Mouse (Mus musculus) hindlimb bud, embryonic 11.5 days (tissue): ENCODE measurements at regions not wholly inside any gene's neighbourhood (a gene's known extent, or its start where the extent isn't known, plus 50 kb on each side); places are given as distances from the start of the nearest gene placed in this dataset.

ENCODE experiments used
- DNase-seq: peaks from one replicate; pipeline ENCODE4 v3.0.0-alpha.2; 2012; ENCODE audit warnings: low read depth, low spot score; ENCODE audit errors: extremely low spot score

DNA sequence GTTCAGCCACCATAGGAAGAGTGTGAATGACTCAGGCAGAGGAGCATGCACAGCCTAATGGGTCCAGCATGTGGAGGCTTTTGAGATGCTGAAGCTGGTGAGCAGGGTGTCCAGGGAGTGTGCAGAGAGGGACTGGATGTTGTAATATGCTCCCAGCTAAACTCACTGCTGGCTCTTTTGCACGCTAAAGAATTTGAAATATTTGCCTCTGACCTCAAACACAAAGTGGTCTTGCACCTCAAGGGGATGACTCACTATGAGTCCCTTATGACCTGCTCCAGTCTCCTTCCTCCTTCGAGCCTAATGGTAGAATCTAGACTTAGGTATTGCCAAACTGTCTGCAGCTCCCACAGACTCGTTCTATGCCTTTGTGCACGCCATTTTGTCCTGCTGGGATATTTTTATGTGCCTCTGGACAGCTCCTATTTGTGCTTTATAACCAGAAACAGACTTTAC, 55.0 kb upstream of the Slit3 start:
- no peak for DNase-seq

DNA sequence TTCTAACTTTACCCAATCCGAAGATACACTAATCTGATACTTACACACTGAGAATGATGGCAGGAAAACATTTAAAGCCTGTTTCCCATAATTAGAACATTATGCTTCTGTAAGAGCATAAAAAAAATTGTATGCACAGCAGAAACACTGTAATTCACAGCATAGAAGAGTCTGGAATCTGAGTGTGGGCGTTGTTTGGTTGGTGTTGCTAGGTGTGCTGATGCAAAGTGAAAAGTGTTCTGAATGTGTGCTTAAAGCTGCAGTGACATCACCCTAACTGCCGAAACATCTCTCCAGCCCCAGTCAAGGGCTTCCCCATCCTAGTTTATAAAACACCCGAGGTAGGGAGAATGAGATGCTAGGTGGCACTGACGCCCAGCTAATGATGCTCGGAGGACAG, 63.2 kb upstream of the Slit3 start:
- no peak for DNase-seq

DNA sequence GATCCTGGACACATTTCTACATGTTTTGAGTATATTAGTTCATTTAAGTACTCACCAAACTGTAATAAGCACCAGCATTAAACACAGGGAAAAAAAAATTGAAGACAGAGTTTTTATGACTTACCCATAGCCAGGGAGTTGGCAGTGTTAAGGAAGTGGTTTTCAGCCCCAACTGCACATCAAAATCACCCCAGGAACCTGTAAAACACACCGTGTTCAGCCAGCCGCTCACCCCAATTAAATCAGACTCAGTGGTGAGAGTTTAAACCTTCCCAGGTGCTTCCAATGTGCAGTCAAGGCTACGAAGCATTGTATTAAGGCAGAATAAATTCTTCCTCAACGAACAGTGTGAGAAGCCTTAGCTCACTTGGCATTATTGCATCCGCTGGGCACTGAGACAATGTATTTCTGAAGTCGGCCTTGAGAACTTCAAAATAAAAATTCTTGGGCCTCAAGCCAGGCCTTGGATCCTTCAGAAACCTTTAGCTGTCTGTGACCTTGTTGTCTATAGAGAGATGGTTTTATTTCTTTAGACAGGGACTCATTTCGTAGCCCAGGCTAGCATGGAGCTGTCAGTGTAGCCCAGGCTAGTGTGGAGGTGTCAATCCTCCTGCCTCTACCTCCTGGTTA, 65.4 kb upstream of the Slit3 start:
- no peak for DNase-seq

DNA sequence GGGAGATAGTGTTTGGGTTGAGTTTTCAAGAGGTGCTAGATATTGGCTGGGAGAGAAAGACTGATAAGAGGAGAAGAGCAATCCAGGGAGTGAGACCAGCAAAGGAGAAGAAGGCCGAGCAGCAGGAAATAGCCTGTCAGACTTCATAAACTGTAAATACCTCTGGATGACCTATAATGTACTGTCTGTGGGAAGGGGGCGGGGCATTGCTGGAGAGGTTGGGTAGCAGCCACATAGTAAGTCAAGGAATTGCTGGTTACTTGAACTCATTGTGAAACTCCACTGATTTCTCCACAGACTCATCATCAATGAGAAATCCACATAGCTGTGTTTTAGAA, 67.4 kb upstream of the Slit3 start:
- no peak for DNase-seq

DNA sequence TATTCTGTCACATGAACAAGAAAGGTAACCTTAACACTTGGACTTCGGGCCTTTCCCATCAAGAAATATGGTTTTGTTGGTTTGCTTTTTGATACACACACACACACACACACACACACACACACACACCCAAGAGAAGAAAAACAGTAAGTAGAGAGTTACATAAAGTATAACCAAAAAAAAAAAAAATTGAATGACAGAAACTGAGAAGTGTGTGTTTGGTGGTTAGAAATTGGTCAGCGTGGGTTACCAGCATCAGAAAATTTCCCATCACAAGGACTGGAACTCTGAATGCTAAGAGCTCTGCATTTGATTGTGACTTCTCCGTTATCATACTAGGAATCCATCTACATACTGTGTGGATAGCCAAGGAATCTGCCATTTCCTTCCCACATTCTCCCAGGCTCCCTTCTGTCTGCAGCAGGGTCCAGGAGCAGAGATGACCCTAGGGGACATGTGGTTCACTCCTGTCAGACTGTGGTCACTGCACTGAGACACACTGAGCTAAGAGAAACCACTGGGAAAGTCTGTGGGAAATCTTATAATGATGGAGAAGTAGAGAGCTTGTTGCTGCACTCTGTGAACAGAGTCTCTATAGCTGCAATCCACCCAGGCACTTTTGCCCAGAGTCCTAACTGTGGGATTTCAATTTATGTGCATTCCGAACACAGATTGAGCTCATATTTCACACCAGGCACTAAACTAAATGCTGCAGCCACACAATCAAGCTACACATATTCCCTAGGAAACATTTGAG, 68.0 kb upstream of the Slit3 start:
- DNase-seq, result no peak

DNA sequence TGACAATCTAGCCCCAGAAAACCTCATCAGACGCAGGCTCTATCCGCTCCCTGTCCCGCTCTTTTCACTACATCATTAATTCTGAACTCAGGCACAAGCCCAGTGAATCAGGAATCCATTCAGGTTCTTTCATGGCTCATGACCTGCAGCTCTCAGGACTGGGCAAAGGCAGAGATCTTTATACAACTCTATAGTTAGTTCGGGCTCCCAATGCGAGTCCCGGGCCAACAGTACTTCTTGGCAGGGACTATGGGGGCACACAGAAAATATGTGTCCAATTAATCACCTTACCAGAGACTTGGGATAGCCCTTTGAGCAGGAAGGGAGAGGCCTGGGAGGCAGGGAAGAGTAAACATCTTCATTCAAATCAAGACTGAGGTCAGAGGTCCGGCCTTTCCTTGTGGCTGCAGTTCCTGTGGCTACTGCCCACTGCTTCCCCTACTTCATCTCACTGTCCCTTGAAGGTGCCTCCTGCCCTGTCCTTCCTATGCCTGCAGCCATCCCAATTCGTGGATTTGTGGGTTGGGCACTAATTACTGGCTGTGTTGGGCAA, 71.3 kb upstream of the Slit3 start:
- no peak for DNase-seq

DNA sequence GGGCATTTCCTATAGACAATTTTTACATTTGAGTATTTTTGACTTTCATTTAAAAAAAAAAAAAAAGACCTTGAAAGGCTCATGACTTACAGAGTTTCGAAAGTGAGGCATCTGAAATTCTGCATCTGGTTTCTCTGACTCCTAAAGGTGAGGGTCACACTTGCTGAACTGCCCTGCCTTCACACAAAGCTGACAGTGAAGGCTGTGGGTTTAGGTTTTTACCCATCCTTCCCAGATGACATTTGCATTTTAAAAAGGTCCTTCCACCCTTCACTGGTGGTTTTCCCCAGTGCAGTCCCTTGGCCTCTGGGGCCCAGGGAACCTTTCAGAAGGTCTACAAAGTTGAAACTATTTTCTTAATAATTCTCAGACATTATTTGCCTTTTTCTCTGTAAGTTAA, 76.4 kb upstream of the Slit3 start:
- DNase-seq, result no peak

DNA sequence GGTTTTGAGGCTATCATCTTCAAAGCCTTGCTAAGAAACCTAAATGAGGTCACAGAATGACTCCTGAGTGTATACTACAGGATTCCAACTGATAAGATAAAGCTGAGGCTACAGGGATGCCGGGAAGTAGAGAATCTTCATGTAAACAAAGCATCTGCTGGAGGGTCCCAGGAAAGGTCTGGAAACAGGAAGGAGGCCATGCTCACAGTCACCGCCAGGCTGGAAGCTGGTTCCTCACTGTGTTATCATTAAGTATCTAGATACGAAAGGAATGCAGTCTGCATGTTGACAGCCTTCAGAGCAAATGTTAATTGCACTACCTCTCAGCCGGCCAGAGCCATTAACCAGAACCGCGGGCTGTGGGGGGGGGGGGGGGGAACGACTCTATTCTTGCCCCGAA, 96.6 kb upstream of the Slit3 start:
- no peak for DNase-seq

DNA sequence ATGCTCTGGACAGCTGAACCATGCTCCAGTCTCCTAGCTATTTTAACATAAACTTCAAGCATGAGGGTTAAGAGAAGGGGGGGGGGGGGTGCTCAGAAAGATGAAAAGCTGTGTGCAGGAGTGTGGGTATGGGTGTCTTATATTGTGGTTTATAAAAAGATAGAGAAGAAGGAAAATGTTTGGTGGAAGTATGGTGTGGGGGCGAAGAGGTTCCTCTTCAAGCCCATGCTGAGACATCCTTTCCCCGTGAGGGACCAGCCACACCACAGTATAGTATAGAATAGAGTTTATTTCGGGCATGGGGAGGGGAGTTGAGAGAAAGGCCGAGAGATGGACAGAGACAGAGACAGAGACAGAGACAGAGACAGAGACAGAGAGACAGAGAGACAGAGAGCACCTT, 97.2 kb upstream of the Slit3 start:
- DNase-seq, result no peak

DNA sequence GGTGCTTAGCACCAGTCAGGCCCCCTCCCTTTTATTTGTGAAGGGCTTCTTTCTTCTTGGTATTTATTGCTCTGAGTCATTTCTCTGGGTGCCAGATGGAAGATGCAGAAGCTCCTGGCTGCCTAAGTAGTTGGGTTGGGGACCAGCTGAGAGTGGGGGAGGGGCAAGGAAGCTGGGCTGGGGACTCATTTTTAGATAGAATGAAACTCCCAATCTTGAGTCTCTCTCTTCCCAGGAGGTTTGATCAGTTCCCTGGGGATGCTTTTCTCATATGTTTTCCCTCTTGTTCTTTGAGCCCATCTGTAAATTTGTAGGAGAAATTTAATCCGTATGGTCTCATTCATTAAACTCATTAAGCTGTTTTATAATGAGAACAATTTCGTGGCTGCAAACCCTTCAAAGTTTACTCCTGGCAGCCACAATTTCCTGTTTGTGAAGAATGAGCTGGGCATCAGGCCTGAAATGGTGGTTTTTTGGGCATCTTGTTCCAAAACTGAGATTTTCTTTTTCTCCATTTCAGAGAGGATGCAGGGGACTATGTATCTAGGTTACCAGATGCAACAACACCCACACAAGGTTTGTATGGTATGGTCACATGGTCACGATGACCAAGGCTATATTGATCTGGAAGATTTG, 98.9 kb upstream of the Slit3 start:
- DNase-seq, result no peak

DNA sequence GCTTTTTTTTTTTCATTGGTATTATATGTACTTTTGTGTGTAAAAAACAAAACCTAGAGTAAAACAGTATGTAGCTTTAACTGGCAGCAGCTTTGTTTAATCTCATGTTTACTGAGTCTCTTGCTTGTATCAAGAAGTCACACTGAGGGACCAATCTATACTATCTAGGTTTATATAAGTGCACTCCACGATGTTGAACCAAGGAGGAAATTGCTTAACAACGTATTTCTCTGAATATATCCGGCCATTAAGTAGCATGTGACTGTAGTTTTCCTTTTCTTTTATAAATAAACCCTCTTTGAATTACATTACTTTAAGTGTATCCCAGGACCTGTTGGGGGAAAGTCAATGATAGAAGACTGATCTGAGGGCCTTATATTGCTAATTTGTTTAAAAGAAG, 104.0 kb upstream of the Slit3 start:
- DNase-seq, result no peak

DNA sequence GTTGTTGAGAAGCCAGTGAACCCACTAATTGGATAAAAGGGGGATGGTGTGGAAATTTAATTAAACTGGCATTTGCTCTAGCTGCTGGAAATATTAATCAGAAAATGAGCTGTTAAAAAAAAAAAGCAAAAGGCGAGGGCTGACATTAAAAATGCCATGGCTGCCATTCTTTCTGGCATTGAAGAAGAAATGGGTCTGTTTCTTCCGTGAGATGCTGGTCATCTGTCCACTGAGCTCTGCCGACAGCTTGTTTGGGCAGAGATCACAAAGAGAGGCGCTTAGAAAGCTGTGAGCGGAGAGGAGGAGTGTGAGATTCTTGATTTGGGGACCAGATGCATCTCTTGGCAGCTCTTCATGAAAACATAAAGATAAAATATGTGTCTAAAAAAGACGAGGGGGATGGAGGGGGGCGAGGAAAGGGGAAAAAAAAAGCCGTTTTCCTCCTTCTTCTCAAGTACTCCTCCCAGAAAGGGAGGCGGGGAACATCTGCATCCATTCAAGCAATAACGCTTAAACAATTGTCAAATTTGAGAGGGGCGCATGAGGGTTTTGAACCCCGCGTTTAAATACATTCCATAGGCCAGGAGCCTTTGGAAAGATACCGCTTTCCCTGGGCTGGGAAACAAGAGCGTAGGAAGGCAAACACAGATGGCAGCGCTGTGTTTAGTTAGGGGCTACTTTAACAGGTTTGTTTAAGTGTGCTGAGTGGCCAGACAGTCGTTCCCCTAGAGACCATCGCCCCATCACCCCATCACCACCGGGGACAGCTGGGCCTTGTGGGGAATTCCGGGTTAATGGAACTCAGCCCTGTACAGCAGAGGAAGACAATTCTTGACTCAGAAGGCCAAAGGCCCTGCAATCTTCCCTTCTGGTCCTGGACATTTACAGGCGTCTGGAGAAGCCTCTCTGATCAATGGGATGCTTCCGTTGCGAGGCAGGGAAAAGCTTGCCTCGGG, 109.2 kb upstream of the Slit3 start:
- DNase-seq, result no peak

DNA sequence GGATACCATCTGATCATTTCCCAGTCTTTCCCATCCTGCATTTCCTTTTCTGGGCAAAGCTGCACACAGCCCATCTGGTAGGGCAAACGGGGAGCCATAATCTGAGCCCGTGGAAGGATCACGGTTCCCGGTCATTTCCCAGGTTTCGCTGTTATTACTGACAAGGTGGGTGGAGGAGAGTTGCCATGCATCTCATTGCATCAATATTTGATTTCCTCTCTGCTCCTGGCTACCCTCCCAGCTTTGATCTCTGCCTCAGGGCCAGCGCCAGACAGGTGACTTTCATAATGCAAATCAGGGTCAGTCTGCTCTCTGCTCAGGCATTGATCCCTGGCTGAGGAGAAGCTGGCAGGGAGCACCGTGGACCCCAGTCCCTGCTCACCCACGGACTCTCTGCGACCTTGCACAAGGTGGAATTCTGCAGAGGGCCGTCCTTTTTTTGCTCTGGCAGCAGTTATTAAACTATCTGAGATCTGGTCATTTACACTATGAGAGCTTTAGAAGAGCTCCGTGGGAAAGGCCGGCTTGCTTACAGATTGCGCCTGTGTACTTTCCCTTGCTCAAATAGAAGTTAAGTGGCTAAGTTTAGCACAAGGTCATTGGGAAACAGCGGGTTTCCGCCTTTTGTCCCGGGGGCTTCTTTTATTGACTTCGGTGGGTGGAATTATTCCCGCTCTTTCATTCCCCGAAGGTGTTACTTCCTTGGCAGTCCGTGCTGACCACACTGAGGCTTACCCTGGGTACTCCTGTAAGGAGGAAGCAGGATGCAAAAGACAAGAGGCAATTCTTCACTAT, 114.1 kb upstream of the Slit3 start:
- DNase-seq, result no peak

DNA sequence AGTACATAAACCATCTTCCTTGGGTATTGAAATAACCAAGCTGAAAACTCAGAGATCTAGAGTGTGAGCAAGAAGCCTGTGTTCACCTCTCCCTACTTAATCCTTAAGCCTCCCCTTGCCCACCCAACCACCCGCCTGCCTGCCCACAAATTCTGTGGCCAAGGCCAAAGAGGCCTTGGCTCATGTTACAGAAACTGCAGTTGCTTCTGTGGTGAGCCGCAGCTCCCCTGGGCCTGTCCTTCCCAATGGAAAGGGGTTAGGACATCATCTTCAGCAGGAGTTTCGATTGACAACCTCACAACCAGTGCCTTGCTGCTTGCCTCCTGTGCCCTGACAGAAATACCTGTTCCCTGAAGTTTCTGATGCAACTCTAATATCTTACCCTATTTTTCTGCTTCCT, 115.9 kb upstream of the Slit3 start:
- DNase-seq, result no peak

DNA sequence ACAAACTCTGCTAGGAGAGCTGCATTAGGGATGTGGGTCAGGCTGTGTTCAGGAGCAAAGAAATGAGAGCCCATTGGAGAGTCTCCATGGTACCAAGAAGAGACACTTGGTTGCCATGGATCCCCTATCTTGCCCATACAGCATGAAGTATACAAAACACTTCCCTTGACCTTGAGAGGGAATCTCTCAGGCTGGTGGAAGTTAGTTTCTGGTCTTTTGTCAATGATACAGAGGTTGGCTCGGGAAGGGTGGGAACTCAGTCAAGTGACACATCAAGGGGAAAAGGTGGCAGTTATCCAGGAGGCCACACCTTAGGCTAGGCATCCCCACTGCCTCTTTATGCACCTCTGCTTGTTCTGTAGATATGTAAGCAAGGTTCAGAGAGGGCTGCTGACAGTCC, 116.6 kb upstream of the Slit3 start:
- DNase-seq, result no peak

DNA sequence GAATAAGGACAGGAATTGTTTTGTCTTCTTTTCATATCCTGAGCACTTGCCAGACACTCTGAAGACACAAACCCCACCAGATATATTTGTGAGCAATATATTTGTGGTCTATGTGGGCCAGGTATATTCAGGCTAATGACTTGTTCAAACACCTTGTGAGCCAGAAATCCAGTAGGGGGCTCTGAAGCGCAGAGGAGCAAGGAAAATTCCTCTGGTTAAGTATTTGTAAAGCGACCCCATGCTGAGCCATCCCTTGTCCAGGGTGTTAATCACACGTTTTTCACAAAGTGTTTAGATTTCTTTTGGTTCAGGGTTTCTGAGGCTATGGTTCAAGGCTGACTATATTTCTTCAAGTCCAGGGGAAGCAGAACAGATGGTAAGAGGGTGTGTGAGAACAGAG, 117.1 kb upstream of the Slit3 start:
- no peak for DNase-seq

DNA sequence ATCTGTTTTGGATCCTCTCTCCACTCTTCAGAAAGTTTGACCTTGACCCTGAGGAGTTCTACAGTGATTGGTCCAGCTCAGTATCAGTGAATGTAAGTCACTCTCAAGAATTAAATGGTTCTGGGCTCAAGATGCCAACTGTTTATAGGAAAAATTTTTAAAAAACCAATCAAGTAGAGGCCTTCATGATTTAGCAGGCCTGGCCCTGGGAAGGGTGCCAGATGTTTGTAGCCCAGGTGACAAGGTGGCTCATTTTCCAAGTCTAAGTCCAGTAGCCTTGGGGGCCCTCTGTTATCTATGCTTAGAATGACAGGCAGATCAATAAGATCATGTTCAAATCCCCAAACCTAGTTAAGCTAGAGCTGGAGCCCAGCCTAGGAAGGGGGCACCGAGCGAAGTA, 123.1 kb upstream of the Slit3 start:
- no peak for DNase-seq

DNA sequence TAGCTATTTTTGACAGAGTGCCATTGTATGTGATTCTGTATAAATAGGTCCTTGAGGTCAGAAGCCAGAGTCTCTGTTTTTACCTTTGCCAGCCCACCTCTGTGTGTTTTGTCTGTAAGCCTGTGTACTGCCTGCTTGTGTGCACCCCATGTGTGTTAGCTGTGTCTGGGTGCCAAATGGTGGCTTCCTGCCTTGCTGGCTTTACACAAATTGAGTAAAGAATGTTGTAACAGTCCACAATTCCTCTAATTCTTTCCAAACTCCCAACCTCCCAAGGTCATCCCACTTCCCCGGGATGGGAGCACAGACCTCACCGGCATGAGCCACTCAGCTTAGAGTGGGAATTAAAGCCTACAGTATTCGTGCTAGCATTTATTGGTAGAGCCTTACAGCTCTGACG, 125.5 kb upstream of the Slit3 start:
- no peak for DNase-seq

DNA sequence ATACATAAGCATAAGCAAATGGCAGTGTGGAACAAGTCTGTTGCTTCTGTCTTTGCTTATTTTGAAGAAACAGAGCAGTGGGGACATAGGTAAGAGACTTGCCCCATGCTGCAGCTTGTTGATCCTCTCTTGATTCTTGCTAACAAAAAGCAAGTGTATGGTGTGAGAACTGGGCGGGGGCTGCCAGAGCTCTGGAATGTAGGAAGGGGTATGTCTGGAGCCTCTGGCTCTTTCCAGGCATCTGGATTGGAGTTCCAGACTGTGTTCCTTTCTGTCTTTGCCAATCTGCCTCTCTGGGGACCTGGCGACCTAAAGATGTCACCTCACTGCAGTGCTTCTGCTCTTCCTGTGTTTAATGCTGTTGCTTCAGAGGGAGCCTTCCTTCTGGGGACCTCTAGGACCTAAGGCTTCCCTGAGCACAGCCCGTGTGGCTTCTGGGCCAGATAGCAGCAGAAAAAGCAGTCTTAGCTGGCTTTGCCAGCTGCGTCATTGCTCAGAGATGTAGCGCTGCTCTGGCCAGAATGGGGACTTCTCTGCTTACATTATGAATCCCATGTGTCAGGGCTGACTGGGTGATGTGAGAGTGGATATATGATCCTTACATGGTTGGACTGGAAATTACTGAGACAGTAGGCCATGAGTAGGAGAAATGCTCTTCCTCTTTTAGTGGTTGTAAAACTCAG, 138.1 kb upstream of the Slit3 start:
- DNase-seq, result no peak

DNA sequence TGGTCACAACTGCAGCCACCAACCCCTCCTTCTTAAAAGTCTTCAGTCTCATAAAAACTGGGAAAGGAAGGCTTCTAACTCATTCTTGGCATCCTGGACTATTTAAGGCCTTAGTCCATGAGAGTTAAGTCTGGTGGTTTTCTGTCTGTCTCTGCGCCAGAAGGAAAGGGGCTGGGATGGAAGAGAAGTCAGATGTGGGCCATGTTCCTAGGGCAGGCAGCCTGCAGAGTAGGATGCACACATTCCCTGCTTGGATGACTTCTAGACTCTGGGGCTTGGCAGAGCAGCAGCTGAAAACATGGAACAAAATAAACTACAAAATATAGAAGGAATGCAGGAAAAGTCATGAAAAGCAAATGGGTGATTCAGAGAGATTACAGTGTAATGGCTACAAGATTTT, 140.8 kb upstream of the Slit3 start:
- no peak for DNase-seq
